Mouse (Mus musculus): ENCODE data around the gene Gabarap. TPM values are rescaled to one million over a fixed set of nuclear protein-coding genes. Genes with fewer than 3 reads are reported as not detected.

The Gabarap gene
- polyA plus RNA-seq, 1 experiment from 2014 or later = 331 TPM

DNA sequence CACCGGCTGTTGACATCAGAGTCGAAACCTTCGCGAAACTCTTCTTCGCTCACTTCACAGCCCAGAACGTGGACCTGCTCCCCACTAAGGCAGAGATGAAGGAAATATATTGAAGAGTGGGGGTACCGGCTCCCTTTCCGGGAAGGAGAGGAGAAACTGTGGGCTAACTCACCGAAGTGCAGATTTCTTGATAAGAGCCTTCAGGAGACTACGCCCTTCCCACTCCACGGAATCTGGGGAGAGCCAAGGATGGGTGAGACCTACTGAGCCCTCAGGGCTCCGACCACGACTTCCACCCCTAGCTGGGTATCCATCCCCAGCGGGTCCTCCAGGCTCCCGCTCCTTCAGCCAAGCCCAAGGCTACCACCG lies 11.1 kb upstream of the Gabarap start:
- H3K27ac ChIP-seq (replicated peaks) = peak overlapping the region; percentile 99
- no peak for DNase-seq (ENCODE audit: low spot score)
- H3K4me3 ChIP-seq = peak overlapping the region; percentile 84
- no peaks in the 10 kb centered on the region for H3K27me3 ChIP-seq (replicated peaks; ENCODE audit: low read depth, poor library complexity, severe bottlenecking)
- peaks cover 62% of the 10 kb centered on the region for H3K36me3 ChIP-seq (replicated peaks)
- no peaks in the 10 kb centered on the region for H3K9me3 ChIP-seq
- WGBS = 4% methylated on average over 16 of the region's 16 CpGs
- peaks cover 32% of the 10 kb centered on the region for H3K4me1 ChIP-seq

DNA sequence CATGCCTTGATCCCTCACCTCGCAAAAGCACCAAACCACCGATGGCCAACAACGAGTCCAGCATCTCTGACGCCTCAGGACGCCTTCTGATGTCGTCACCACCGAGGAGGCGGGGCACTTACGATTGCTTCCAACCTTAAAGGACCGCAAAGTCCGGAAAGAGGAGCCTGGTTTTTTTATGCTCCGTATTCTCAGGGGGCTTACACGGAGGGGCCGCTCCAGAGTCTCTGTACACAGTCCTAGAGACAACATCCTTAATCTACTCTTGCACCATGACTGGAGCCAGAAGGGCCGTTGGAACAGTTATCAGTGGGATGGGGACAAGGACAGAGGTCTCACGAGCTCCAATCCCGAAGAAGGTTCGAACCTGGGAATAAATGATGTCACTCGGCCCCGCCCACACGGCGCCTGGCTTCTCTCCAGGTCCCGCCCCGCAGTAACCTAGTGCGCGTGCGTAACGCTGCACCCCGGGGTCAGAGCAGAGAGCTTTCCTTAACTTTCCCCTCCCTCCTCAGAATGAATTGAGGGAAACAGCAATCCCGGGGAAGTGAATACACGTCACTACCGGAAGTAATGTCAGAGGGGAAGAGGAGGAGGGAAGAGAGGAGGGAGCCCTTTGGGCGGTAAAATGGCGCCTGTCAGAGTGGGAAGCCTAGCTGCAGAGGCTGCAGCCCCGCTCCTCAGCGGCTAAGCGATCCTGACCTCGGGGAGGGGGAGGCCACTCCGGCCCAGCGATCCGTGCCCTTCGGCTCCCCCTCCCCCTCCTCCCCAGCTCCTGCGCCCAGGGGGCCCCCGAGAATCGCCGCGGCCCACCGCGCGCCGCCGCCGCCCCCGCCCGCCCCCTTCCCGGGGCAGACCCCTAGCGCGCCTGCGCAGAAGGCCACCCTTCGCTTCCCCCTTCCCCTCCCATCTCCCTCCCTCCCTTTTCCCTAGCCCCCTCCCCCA lies 10.5 kb upstream of the Gabarap start:
- H3K9me3 ChIP-seq = no peaks in the 10 kb centered on the region
- H3K36me3 ChIP-seq (replicated peaks) = peaks cover 62% of the 10 kb centered on the region
- H3K4me3 ChIP-seq = peak overlapping the region; percentile 84
- DNase-seq (ENCODE audit: low spot score) = peak; percentile 100
- H3K27me3 ChIP-seq (replicated peaks; ENCODE audit: low read depth, poor library complexity, severe bottlenecking) = no peaks in the 10 kb centered on the region
- peaks cover 32% of the 10 kb centered on the region for H3K4me1 ChIP-seq
- peak overlapping the region; percentile 99 for H3K27ac ChIP-seq (replicated peaks)
- WGBS = under 1% methylated on average over 59 of the region's 60 CpGs

DNA sequence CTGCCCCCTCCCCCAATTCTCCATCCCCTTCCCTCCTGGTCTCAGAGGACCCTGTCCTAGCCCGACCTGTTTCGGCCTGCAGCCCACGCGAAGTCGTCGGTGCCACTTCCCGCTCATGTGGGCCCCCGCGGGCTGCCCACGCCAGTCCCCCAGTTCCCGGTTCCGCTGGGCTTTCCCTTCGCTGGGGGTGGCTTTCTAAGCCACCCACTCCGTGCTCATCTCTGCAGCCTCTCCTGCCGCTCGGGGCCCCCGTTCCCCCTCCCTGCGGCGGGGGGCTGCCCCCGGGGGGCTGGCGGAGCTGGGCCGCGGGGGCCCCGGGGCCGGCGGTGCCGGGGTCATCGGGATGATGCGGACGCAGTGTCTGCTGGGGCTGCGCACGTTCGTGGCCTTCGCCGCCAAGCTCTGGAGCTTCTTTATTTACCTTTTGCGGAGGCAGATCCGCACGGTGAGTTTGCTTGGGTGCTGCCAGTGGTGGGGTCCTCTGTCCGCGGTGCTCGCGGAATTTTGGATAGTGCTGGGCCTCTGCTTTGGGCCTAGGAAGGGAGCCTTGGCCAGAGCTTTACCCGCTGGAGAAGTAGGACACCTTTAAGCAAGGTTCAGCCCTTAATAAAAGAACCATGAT lies 9.7 kb upstream of the Gabarap start, which contains the start of gene Ctdnep1:
Gene Ctdnep1, plus strand, starts transcription at position 16 of the 622 bp plus-strand sequence.
- H3K9me3 ChIP-seq = no peaks in the 10 kb centered on the region
- DNase-seq (ENCODE audit: low spot score) = no peak
- H3K27me3 ChIP-seq (replicated peaks; ENCODE audit: low read depth, poor library complexity, severe bottlenecking) = no peaks in the 10 kb centered on the region
- WGBS = under 1% methylated on average over 43 of the region's 43 CpGs
- peak within 1 kb of the TSS; percentile 84 for H3K4me3 ChIP-seq
- peaks cover 62% of the 10 kb centered on the region for H3K36me3 ChIP-seq (replicated peaks)
- peak within 1 kb of the TSS; percentile 99 for H3K27ac ChIP-seq (replicated peaks)
- peaks cover 32% of the 10 kb centered on the region for H3K4me1 ChIP-seq

DNA sequence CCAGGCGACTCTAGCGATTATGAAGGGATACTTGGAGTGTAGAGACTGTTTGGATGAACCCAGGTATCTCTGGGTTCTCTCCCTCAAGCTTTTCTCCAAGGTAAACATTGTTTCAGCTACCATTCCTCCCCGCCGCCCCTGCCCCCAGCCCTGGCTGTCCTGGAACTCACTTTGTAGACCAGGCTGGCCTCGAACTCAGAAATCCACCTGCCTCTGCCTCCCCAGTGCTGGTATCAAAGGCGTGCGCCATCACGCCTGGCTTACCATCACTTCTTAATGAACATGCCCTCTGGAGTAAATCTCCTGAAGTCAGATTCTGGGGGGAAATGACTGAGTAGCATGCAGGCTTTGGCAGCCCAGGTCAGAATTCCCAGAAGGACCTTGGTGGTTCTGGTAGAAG lies 8.7 kb upstream of the Gabarap start, which contains the start of gene Elp5:
Gene Elp5, minus strand, starts transcription at position 293 of the 400 bp plus-strand sequence.
- Histone ChIP-seq H3K27me3 (replicated peaks; ENCODE audit: low read depth, poor library complexity, severe bottlenecking) (no peaks in the 10 kb centered on the region), H3K4me1 (peaks cover 32% of the 10 kb centered on the region), H3K36me3 (replicated peaks) (peaks cover 62% of the 10 kb centered on the region), H3K9me3 (no peaks in the 10 kb centered on the region), H3K27ac (replicated peaks) (peak within 1 kb of the TSS; percentile 99), H3K4me3 (peak within 1 kb of the TSS; percentile 84)
- WGBS = 64% methylated on average over 8 of the region's 8 CpGs
- no peak for DNase-seq (ENCODE audit: low spot score)

DNA sequence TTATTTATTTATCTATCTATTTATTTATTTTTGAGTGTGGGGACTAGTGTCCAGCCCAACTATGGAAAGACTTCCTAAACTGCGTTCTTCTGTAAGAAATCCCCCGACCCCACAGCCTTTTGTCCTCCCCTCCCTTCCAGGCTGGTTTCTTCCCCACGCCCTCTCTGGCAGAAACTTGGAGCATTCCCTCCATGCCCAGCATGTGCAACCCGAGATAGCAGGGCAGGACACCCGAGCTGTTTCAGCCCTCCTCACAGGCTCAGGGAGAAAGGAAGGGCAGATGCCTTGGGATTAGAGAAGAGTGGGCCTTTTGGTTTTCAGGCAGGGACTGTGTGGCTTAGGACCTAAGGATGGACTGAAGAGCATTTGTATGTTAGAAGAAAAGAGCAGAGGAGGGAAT lies 8.1 kb upstream of the Gabarap start:
- H3K27ac ChIP-seq (replicated peaks) = peak overlapping the region; percentile 99
- WGBS = 33% methylated on average over 5 of the region's 5 CpGs

DNA sequence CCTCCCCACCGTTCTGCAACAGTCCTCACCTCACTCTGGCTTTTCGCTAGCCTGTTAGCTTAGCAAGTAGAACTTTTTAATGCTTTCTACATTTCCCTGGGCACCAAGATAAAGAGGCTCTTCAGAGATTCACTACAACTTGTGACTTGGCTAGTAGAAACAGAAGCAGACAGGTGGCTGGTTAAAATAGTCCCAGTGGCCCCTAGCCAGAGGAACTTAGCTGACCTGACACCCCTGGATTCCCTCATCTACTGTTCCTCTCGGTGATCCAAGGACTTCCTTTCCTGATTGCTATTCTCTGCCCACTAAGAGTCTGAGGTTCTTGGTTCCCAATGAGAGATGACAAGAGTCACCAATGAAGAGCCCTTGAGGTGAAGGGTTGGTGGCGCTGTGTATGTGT lies 7.6 kb upstream of the Gabarap start:
- H3K36me3 ChIP-seq (replicated peaks) = peaks cover 62% of the 10 kb centered on the region
- no peak for DNase-seq (ENCODE audit: low spot score)
- WGBS = 88% methylated on average over 4 of the region's 4 CpGs
- H3K4me3 ChIP-seq = peak overlapping the region; percentile 84
- peak overlapping the region; percentile 99 for H3K27ac ChIP-seq (replicated peaks)
- H3K9me3 ChIP-seq = no peaks in the 10 kb centered on the region
- H3K4me1 ChIP-seq = peaks cover 32% of the 10 kb centered on the region
- no peaks in the 10 kb centered on the region for H3K27me3 ChIP-seq (replicated peaks; ENCODE audit: low read depth, poor library complexity, severe bottlenecking)

More for the DNA sequence above, 8.1 kb upstream of the Gabarap start:
- peaks cover 62% of the 10 kb centered on the region for H3K36me3 ChIP-seq (replicated peaks)
- no peak for DNase-seq (ENCODE audit: low spot score)
- peaks cover 32% of the 10 kb centered on the region for H3K4me1 ChIP-seq
- H3K27me3 ChIP-seq (replicated peaks; ENCODE audit: low read depth, poor library complexity, severe bottlenecking) = no peaks in the 10 kb centered on the region
- no peaks in the 10 kb centered on the region for H3K9me3 ChIP-seq
- peak overlapping the region; percentile 84 for H3K4me3 ChIP-seq

DNA sequence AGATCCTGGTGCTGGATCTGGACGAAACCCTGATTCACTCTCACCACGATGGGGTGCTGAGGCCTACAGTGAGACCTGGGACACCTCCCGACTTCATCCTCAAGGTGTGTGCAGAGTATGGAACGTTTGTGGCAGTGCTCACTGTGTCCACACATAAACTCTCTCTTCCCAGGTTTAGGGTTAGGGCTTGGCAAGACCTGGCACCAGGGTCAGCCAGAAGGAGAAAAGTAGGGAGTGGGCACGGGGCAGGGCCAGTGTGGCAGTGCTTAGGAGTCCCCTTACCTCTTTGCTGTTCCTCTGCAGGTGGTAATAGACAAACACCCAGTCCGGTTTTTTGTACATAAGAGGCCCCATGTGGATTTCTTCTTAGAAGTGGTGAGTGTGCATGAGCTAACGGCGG lies 6.5 kb upstream of the Gabarap start:
- H3K27me3 ChIP-seq (replicated peaks; ENCODE audit: low read depth, poor library complexity, severe bottlenecking) = no peaks in the 10 kb centered on the region
- WGBS = 93% methylated on average over 8 of the region's 8 CpGs
- no peak overlapping the region for H3K27ac ChIP-seq (replicated peaks)
- H3K36me3 ChIP-seq (replicated peaks) = peaks cover 67% of the 10 kb centered on the region
- H3K9me3 ChIP-seq = no peaks in the 10 kb centered on the region
- DNase-seq (ENCODE audit: low spot score) = no peak
- H3K4me1 ChIP-seq = peaks cover 25% of the 10 kb centered on the region
- H3K4me3 ChIP-seq = peak overlapping the region; percentile 27

DNA sequence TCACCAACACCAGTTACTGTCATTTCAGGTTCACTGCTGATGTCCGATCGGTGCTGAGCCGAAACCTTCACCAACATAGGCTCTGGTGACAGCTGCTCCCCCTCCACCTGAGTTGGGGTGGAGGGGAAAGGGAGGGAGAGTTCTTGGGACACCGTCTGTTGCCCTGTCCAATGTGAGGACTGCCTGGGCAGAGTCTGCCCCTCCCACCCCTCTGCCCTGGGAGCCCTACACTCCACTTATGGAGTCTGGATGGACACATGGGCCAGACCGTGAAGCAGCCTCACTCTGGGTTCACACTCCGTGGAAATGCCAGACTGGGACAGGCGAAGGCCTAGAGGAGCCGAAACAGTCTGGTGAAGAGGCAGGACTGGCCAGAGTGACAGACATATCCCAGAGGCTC lies 994 bp upstream of the Gabarap start:
- 89% methylated on average over 8 of the region's 8 CpGs for WGBS
- H3K27ac ChIP-seq (replicated peaks) = no peak overlapping the region

DNA sequence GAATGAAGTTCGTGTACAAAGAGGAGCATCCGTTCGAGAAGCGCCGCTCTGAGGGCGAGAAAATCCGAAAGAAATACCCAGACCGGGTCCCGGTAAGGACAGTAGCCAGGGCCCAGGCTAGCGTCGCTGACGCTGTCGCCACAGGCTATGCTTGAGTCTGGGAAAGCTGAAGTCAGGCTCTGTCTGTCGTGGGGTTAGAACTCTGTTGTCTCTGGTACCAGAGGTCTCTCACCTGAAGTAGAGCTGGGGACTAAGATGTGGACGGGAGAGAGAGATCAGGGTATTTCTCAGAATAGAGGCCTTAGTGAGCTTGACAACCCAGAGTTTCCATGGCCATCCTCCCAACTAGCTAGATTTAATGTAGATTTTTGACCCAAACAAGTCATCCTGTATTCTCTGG lies 768 bp downstream of the Gabarap start:
- DNase-seq (ENCODE audit: low spot score) = no peak
- peaks cover 25% of the 10 kb centered on the region for H3K4me1 ChIP-seq
- no peaks in the 10 kb centered on the region for H3K9me3 ChIP-seq
- under 1% methylated on average over 15 of the region's 15 CpGs for WGBS
- peaks cover 57% of the 10 kb centered on the region for H3K36me3 ChIP-seq (replicated peaks)
- no peaks in the 10 kb centered on the region for H3K27me3 ChIP-seq (replicated peaks; ENCODE audit: low read depth, poor library complexity, severe bottlenecking)
- peak overlapping the region; percentile 71 for H3K4me3 ChIP-seq
- peak overlapping the region; percentile 90 for H3K27ac ChIP-seq (replicated peaks)

More for the DNA sequence above, 994 bp upstream of the Gabarap start:
- Histone ChIP-seq H3K4me3 (no peak overlapping the region), H3K27me3 (replicated peaks; ENCODE audit: low read depth, poor library complexity, severe bottlenecking) (no peaks in the 10 kb centered on the region), H3K36me3 (replicated peaks) (peaks cover 75% of the 10 kb centered on the region), H3K9me3 (no peaks in the 10 kb centered on the region), H3K4me1 (peaks cover 24% of the 10 kb centered on the region)
- DNase-seq (ENCODE audit: low spot score) = no peak

DNA sequence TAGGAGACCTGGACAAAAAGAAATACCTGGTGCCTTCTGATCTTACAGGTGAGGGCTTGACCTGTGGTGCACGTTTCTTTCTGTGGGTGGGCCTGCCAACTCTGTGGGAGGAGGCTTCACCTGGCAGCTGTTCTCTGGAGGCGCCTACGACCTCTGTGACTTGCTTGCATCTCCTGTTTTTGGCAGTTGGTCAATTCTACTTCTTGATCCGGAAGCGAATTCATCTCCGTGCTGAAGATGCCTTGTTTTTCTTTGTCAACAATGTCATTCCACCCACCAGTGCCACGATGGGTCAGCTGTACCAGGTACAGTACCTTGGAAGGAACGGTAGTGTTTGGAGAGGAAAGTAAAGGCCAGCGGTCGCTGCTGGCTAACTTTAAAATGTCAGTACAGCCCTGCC lies 1.5 kb downstream of the Gabarap start:
- DNase-seq (ENCODE audit: low spot score) = no peak
- WGBS = 87% methylated on average over 10 of the region's 10 CpGs
- H3K4me3 ChIP-seq = peak overlapping the region; percentile 71
- no peak overlapping the region for H3K27ac ChIP-seq (replicated peaks)
- peaks cover 51% of the 10 kb centered on the region for H3K36me3 ChIP-seq (replicated peaks)
- peaks cover 28% of the 10 kb centered on the region for H3K4me1 ChIP-seq
- no peaks in the 10 kb centered on the region for H3K27me3 ChIP-seq (replicated peaks; ENCODE audit: low read depth, poor library complexity, severe bottlenecking)
- H3K9me3 ChIP-seq = no peaks in the 10 kb centered on the region

DNA sequence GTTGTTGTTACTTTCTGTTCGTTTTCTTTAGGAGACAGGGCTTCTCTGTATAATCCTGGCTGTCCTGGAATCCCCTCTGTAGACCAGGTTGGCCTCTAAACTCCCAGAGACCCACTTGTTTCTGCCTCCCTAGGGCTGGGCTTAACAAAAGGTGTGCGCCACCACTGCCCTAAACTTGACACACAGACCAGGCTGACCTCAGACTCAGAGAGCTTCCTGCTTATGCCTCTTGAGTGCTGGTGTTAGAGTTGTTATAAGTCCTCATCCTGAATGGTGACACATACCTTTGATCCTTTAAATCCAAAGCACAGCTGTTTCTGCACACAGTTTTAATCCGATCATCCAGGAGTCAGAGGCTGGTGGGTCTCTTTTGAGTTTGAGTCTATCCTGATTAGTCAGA lies 2.0 kb downstream of the Gabarap start:
- H3K27ac ChIP-seq (replicated peaks) = no peak overlapping the region
- WGBS = 88% methylated on average over 3 of the region's 3 CpGs
- H3K4me3 ChIP-seq = peak overlapping the region; percentile 71
- H3K4me1 ChIP-seq = peaks cover 34% of the 10 kb centered on the region
- peaks cover 50% of the 10 kb centered on the region for H3K36me3 ChIP-seq (replicated peaks)
- H3K27me3 ChIP-seq (replicated peaks; ENCODE audit: low read depth, poor library complexity, severe bottlenecking) = no peaks in the 10 kb centered on the region
- no peaks in the 10 kb centered on the region for H3K9me3 ChIP-seq
- DNase-seq (ENCODE audit: low spot score) = no peak

DNA sequence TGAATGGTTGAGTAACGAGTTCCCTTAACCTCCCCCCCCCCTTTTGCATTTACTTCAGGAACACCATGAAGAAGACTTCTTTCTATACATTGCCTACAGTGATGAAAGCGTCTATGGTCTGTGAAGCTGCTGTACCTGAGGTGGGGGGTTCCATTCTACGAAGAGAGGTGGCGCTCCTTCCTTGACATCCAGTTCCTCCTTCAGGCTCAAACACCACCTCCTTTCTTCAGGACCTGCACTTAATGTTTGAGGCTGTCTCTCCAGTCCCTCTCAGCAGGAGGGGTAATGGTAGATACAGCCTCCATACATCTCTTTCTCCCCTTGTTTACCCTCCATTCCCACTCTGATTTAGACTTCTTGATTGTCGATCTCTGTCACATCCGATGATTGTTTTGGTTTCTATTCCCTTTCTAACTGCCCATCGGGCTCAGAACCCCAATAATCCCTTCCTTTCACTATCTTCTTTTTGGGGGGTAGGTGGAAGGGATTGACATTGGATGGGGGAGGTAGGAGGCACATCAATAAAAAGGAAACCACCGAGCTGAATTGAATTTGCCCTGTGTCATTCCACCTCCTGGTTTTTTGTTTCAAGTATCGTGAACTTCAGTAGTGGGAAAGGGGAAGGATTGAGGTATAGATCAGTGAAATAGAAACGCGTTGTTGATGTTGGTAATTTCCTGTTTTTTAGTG lies 3.6 kb downstream of the Gabarap start:
- Histone ChIP-seq H3K27ac (replicated peaks) (no peak overlapping the region), H3K4me3 (peak overlapping the region; percentile 99), H3K9me3 (no peaks in the 10 kb centered on the region), H3K4me1 (peaks cover 40% of the 10 kb centered on the region), H3K27me3 (replicated peaks; ENCODE audit: low read depth, poor library complexity, severe bottlenecking) (no peaks in the 10 kb centered on the region), H3K36me3 (replicated peaks) (peaks cover 50% of the 10 kb centered on the region)
- no peak for DNase-seq (ENCODE audit: low spot score)
- WGBS = 83% methylated on average over 11 of the region's 11 CpGs
